Mouse (Mus musculus) bone marrow, adult 2 months (tissue): ENCODE results near the gene Prkch.

Source experiments
- CTCF ChIP-seq: fragments of 200-500 bp; IDR thresholded peaks from 2 replicates; pipeline ENCODE4 v1.5.1; 2011; ENCODE audit warnings: low read length, control low read depth; ENCODE audit not compliant: control insufficient read depth, insufficient read depth
- POLR2A ChIP-seq: fragments of 200-500 bp; IDR thresholded peaks from 2 replicates; pipeline ENCODE4 v1.6.1; 2011; ENCODE audit warnings: low read depth, mild to moderate bottlenecking, control low read depth, low read length, borderline replicate concordance; ENCODE audit not compliant: control insufficient read depth

GRCm38 (mm10) chr12:73776401-73776945 is 191.9 kb downstream of the Prkch start:
- TF ChIP-seq POLR2A (no peak), CTCF (no peak)
